Mouse (Mus musculus): ENCODE data around the gene Cdh11.

Cdh11 gene

GRCm38 (mm10) chr8:102785592-102786416, at the start of gene Cdh11:
Cdh11 (minus strand) TSS chr8:102785642.
- DNase-seq (ENCODE audit: low spot score in 2 of 2) = no peak

GRCm38 (mm10) chr8:102813959-102814358, 28.5 kb upstream of the Cdh11 start:
- no peak for DNase-seq (ENCODE audit: low spot score in 2 of 2)

- peak in 1 of 2 experiments; percentile 47 for DNase-seq (ENCODE audit: low spot score in 2 of 2)
Measured at GRCm38 (mm10) chr8:102790303-102790702, 4.9 kb upstream of the Cdh11 start.

- peak in 1 of 2 experiments; percentile 16 for DNase-seq (ENCODE audit: low spot score in 2 of 2)
Measured at GRCm38 (mm10) chr8:102786467-102787360, 1.3 kb upstream of the Cdh11 start.

- DNase-seq (ENCODE audit: low spot score in 2 of 2) = peak in 1 of 2 experiments; percentile 70
Measured at GRCm38 (mm10) chr8:102784835-102785455, 497 bp downstream of the Cdh11 start.

- peak in 1 of 2 experiments; percentile 33 for DNase-seq (ENCODE audit: low spot score in 2 of 2)
Measured at GRCm38 (mm10) chr8:102783821-102784591, 1.4 kb downstream of the Cdh11 start.

GRCm38 (mm10) chr8:102782707-102783489, 2.5 kb downstream of the Cdh11 start:
- DNase-seq (ENCODE audit: low spot score in 2 of 2) = no peak

- DNase-seq (ENCODE audit: low spot score in 2 of 2) = peak in 1 of 2 experiments; percentile 86
Measured at GRCm38 (mm10) chr8:102780899-102781298, 4.5 kb downstream of the Cdh11 start.

GRCm38 (mm10) chr8:102774594-102774993, 10.8 kb downstream of the Cdh11 start:
- DNase-seq (ENCODE audit: low spot score in 2 of 2) = no peak

- DNase-seq (ENCODE audit: low spot score in 2 of 2) = no peak
Measured at GRCm38 (mm10) chr8:102771456-102771855, 14.0 kb downstream of the Cdh11 start.

GRCm38 (mm10) chr8:102753839-102754238, 31.6 kb downstream of the Cdh11 start:
- no peak for DNase-seq (ENCODE audit: low spot score in 2 of 2)

GRCm38 (mm10) chr8:102742940-102743339, 42.5 kb downstream of the Cdh11 start:
- DNase-seq (ENCODE audit: low spot score in 2 of 2) = no peak

GRCm38 (mm10) chr8:102742008-102742591, 43.3 kb downstream of the Cdh11 start:
- DNase-seq (ENCODE audit: low spot score in 2 of 2) = no peak

- DNase-seq (ENCODE audit: low spot score in 2 of 2) = no peak
Measured at GRCm38 (mm10) chr8:102740963-102741362, 44.5 kb downstream of the Cdh11 start.

- peak in 1 of 2 experiments; percentile 60 for DNase-seq (ENCODE audit: low spot score in 2 of 2)
Measured at GRCm38 (mm10) chr8:102738961-102739487, 46.4 kb downstream of the Cdh11 start.

GRCm38 (mm10) chr8:102738395-102738794, 47.0 kb downstream of the Cdh11 start:
- DNase-seq (ENCODE audit: low spot score in 2 of 2) = peak in 1 of 2 experiments; percentile 48

- DNase-seq (ENCODE audit: low spot score in 2 of 2) = no peak
Measured at GRCm38 (mm10) chr8:102734419-102734818, 51.0 kb downstream of the Cdh11 start.

GRCm38 (mm10) chr8:102726206-102726935, 59.1 kb downstream of the Cdh11 start:
- DNase-seq (ENCODE audit: low spot score in 2 of 2) = peak in 1 of 2 experiments; percentile 33

- peak in 1 of 2 experiments; percentile 17 for DNase-seq (ENCODE audit: low spot score in 2 of 2)
Measured at GRCm38 (mm10) chr8:102725496-102725895, 59.9 kb downstream of the Cdh11 start.
